Mouse (Mus musculus) kidney, embryonic 15.5 days (tissue): ENCODE measurements around the gene Dnajb5. TPM values are rescaled to one million over a fixed set of nuclear protein-coding genes. Genes with fewer than 3 reads are reported as not detected.

ENCODE experiments used
- polyA plus RNA-seq: library from polyadenylated mRNA; unstranded; fragments of >200 nt; fragmentation: Nextera tagmentation; extraction: Ambion mirVana; gene quantifications from 2 replicates; pipeline ENCODE4 v1.2.1, GENCODE M21; 2015

Dnajb5 gene
- polyA plus RNA-seq, 1 experiment from 2014 or later = 6.9 TPM

Other genes starting within 250 kb of the Dnajb5 start
- gene 4930578G10Rik, start 214.3 kb upstream of the Dnajb5 start, polyA plus RNA-seq = not detected in 2 replicates
- not detected in 2 replicates for gene Ccl19, start 193.2 kb upstream of the Dnajb5 start, polyA plus RNA-seq
- gene Ccl21a, start 175.8 kb upstream of the Dnajb5 start, polyA plus RNA-seq = 54.9 and 67.0 TPM in 2 replicates
- not detected in 2 replicates for gene Fam205a1, start 95.9 kb upstream of the Dnajb5 start, polyA plus RNA-seq
- 0.09 and 0.13 TPM in 2 replicates for gene Gm12394, start 93.0 kb upstream of the Dnajb5 start, polyA plus RNA-seq
- gene Fam205c, start 75.6 kb upstream of the Dnajb5 start, polyA plus RNA-seq = 0.18 TPM in 1 of 2 replicates, not detected in the other
- 0.26 and 0.93 TPM in 2 replicates for gene Phf24, start 33.2 kb upstream of the Dnajb5 start, polyA plus RNA-seq
- gene 1700022I11Rik, start 19.8 kb downstream of the Dnajb5 start, polyA plus RNA-seq = 0.48 and 0.75 TPM in 2 replicates
- gene Vcp, start 50.7 kb downstream of the Dnajb5 start, polyA plus RNA-seq = 547 and 571 TPM in 2 replicates
- gene Fancg, start 60.7 kb downstream of the Dnajb5 start, polyA plus RNA-seq = 15.2 and 17.2 TPM in 2 replicates
- gene Pigo, start 76.0 kb downstream of the Dnajb5 start, polyA plus RNA-seq = 23.5 and 27.6 TPM in 2 replicates
- 346 and 352 TPM in 2 replicates for gene Stoml2, start 81.9 kb downstream of the Dnajb5 start, polyA plus RNA-seq
- gene Fam214b, start 96.4 kb downstream of the Dnajb5 start, polyA plus RNA-seq = 10.8 and 11.8 TPM in 2 replicates
- gene Unc13b, start 109.1 kb downstream of the Dnajb5 start, polyA plus RNA-seq = 7.2 and 8.3 TPM in 2 replicates